Mouse (Mus musculus): ENCODE data around the gene Ankrd60. TPM values are rescaled to one million over a fixed set of nuclear protein-coding genes. Genes with fewer than 3 reads are reported as not detected.

Ankrd60 gene
- polyA plus RNA-seq, 1 experiment from 2014 or later: not detected

DNA sequence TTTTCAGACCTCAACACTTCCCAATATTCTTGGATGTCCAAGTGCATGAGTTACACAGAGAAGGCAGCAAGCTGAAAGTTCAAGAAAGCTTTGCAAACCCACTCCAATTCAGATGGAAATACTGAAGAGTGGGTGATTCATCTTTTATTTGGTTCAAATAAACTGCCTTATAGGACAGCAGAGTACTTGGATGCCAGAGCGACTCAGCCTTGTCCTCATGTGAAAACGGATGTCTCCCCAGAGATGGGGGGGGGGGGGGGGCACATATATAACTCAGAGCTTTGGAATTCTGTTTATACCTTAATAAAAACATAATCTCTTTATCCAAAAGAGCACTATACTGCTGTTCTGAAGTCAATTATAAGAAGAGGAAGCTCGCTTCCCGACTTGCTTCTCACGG lies 9.2 kb upstream of the Ankrd60 start:
- Histone ChIP-seq H3K9ac (ENCODE audit: low read depth, low read length) (no peak overlapping the region), H3K27ac (ENCODE audit: low read depth, low read length) (no peak overlapping the region), H3K4me2 (ENCODE audit: low read length) (no peak overlapping the region), H3K4me1 (ENCODE audit: control insufficient read depth, insufficient read depth, low read depth, low read length) (peaks cover 9% of the 10 kb centered on the region; the same call in 1 of the 2 replicates), H3K27me3 (replicated peaks; ENCODE audit: control insufficient read depth, insufficient read depth, low read length) (peaks cover 9% of the 10 kb centered on the region), H3K4me3 (ENCODE audit: low read length) (no peak overlapping the region), H3K9me3 (ENCODE audit: control insufficient read depth, low read length) (peaks cover 4% of the 10 kb centered on the region), H3K36me3 (ENCODE audit: control insufficient read depth, insufficient read depth, low read length) (no peaks in the 10 kb centered on the region)
- WGBS: 83% methylated on average over 5 of the region's 5 CpGs
- ATAC-seq: no peak

GRCm38 (mm10) chr2:173586118-173586968 lies 8.2 kb upstream of the Ankrd60 start:
- Histone ChIP-seq H3K4me3 (ENCODE audit: low read length) (peak overlapping the region; percentile 48), H3K9me3 (ENCODE audit: control insufficient read depth, low read length) (peaks cover 4% of the 10 kb centered on the region), H3K27me3 (replicated peaks; ENCODE audit: control insufficient read depth, insufficient read depth, low read length) (peaks cover 9% of the 10 kb centered on the region), H3K4me2 (ENCODE audit: low read length) (peak overlapping the region; percentile 63), H3K4me1 (ENCODE audit: control insufficient read depth, insufficient read depth, low read depth, low read length) (peaks cover 9% of the 10 kb centered on the region; the same call in 1 of the 2 replicates), H3K27ac (ENCODE audit: low read depth, low read length) (peak overlapping the region; percentile 16; the same call in 1 of the 2 replicates), H3K9ac (ENCODE audit: low read depth, low read length) (peak overlapping the region; percentile 58), H3K36me3 (ENCODE audit: control insufficient read depth, insufficient read depth, low read length) (no peaks in the 10 kb centered on the region)
- ATAC-seq: no peak
- 1% methylated on average over 68 of the region's 68 CpGs for WGBS

DNA sequence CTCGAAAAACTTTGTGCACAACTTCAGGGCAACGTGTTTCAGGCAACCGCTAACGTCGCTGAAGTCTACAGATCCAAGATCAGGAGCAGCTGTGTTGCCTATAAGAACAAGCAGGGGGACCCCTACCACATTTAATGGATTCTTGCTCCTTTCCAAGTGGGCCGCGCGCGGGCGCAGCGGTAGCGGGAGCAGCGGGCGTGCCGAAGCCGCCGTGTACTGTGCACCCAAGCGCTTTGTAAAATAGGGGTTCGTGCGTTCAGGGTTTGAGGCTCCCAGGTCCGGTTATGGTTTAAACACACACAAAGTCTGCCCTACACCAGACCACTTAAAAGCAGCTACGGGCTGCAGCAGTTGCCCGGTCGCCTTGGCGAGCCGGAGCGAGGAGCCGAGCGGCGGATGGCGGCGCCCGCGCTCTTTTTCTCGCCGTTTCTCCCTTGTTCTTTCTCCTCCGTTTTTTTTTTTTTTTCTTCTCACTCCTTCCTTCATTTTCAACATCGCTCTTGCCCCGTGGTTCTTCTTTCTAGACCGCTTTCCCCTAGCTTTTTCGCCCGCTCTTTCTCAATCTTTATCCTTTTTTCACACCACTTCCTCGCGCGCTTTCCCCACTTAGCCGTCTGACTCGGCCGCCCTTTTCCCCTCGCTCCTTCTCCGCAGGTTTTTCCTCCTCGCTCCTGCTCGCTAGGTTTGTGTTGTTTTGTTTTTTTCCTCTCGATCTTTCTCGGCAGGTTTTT lies 7.4 kb upstream of the Ankrd60 start:
- H3K9ac ChIP-seq (ENCODE audit: low read depth, low read length): peak overlapping the region; percentile 58
- H3K4me3 ChIP-seq (ENCODE audit: low read length): peak overlapping the region; percentile 48
- H3K36me3 ChIP-seq (ENCODE audit: control insufficient read depth, insufficient read depth, low read length): no peaks in the 10 kb centered on the region
- peak; percentile 94 for ATAC-seq
- WGBS: under 1% methylated on average over 54 of the region's 54 CpGs
- H3K27me3 ChIP-seq (replicated peaks; ENCODE audit: control insufficient read depth, insufficient read depth, low read length): peaks cover 9% of the 10 kb centered on the region
- peaks cover 4% of the 10 kb centered on the region for H3K9me3 ChIP-seq (ENCODE audit: control insufficient read depth, low read length)
- peaks cover 9% of the 10 kb centered on the region; the same call in 1 of the 2 replicates for H3K4me1 ChIP-seq (ENCODE audit: control insufficient read depth, insufficient read depth, low read depth, low read length)
- peak overlapping the region; percentile 63 for H3K4me2 ChIP-seq (ENCODE audit: low read length)
- peak overlapping the region; percentile 16; the same call in 1 of the 2 replicates for H3K27ac ChIP-seq (ENCODE audit: low read depth, low read length)

DNA sequence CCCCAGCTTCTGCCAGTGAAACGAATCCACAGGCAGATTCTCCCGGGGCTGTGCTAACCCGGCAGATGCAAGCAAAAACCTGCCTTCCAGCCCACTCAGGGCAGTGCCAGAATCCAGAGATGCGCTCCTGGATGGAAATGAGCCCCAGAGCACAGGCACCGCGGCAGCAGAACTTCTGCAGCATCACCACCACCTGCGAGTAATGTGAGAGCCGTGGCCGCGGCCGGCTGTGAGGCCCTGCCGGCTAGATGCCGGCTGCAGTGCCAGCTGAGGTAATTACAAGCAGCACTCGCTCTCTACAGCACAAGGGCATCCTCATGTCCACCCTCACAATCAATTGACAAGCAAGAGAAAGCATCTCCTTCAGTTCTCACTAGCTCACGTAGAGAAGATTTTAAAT lies 6.2 kb upstream of the Ankrd60 start:
- Histone ChIP-seq H3K27me3 (replicated peaks; ENCODE audit: control insufficient read depth, insufficient read depth, low read length) (peaks cover 9% of the 10 kb centered on the region), H3K27ac (ENCODE audit: low read depth, low read length) (no peak overlapping the region), H3K4me1 (ENCODE audit: control insufficient read depth, insufficient read depth, low read depth, low read length) (peaks cover 9% of the 10 kb centered on the region; the same call in 1 of the 2 replicates), H3K9me3 (ENCODE audit: control insufficient read depth, low read length) (peaks cover 4% of the 10 kb centered on the region), H3K36me3 (ENCODE audit: control insufficient read depth, insufficient read depth, low read length) (no peaks in the 10 kb centered on the region), H3K4me3 (ENCODE audit: low read length) (no peak overlapping the region), H3K9ac (ENCODE audit: low read depth, low read length) (no peak overlapping the region), H3K4me2 (ENCODE audit: low read length) (no peak overlapping the region)
- ATAC-seq: no peak
- 41% methylated on average over 15 of the region's 15 CpGs for WGBS

DNA sequence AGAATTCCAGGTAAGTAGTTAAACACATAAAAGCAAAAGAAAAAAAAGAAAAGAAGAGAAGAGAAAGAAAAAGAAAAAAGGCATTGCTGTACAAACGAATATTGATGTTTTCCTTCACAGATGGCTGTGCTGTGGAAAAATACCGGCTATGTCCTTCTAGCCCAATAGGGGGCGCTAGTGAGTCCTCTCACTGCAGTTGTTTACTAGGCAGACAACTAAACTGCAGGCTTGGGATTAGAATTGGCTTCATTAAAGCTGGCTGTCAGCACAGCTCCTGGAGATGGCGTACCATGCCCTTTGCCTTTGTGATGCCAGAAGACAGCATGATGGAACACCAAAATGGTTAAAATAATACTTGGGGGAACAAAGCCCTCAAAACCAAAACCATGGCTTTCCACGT lies 5.3 kb upstream of the Ankrd60 start:
- no peak overlapping the region for H3K27ac ChIP-seq (ENCODE audit: low read depth, low read length)
- H3K36me3 ChIP-seq (ENCODE audit: control insufficient read depth, insufficient read depth, low read length): no peaks in the 10 kb centered on the region
- no peak for ATAC-seq
- H3K4me1 ChIP-seq (ENCODE audit: control insufficient read depth, insufficient read depth, low read depth, low read length): peaks cover 9% of the 10 kb centered on the region; the same call in 1 of the 2 replicates
- no peak overlapping the region for H3K9ac ChIP-seq (ENCODE audit: low read depth, low read length)
- H3K9me3 ChIP-seq (ENCODE audit: control insufficient read depth, low read length): peaks cover 4% of the 10 kb centered on the region
- peaks cover 9% of the 10 kb centered on the region for H3K27me3 ChIP-seq (replicated peaks; ENCODE audit: control insufficient read depth, insufficient read depth, low read length)
- H3K4me2 ChIP-seq (ENCODE audit: low read length): no peak overlapping the region
- H3K4me3 ChIP-seq (ENCODE audit: low read length): no peak overlapping the region
- 34% methylated on average over 5 of the region's 5 CpGs for WGBS

- Histone ChIP-seq H3K4me3 (ENCODE audit: low read length) (no peak overlapping the region), H3K36me3 (ENCODE audit: control insufficient read depth, insufficient read depth, low read length) (no peaks in the 10 kb centered on the region), H3K27me3 (replicated peaks; ENCODE audit: control insufficient read depth, insufficient read depth, low read length) (peaks cover 9% of the 10 kb centered on the region), H3K4me1 (ENCODE audit: control insufficient read depth, insufficient read depth, low read depth, low read length) (peaks cover 14% of the 10 kb centered on the region; the same call in 1 of the 2 replicates), H3K4me2 (ENCODE audit: low read length) (no peak overlapping the region), H3K9ac (ENCODE audit: low read depth, low read length) (no peak overlapping the region), H3K9me3 (ENCODE audit: control insufficient read depth, low read length) (peaks cover 4% of the 10 kb centered on the region), H3K27ac (ENCODE audit: low read depth, low read length) (no peak overlapping the region)
- ATAC-seq: no peak
- WGBS: 96% methylated on average over 3 of the region's 3 CpGs
Observed at GRCm38 (mm10) chr2:173582903-173583302, 4.7 kb upstream of the Ankrd60 start.

DNA sequence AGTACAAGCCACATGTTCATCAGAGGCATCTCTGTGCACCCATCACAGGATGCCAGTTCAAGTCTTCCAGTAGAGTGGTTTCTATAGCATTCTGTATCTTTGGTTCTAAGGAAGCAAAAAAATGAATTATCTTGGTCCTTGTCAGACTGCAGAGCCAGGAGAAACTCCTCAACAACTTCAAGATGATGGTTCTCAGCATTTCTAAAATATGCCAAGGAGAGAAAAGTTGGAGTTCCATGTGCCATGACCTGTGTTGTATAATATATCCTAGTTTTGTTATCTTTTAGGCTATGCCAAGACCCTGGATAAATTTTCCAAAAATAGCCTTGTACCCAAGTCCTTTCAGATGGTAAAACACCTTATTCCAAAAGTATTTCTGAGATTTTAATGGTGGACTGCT lies 2.9 kb upstream of the Ankrd60 start:
- H3K9me3 ChIP-seq (ENCODE audit: control insufficient read depth, low read length): no peaks in the 10 kb centered on the region
- peaks cover 10% of the 10 kb centered on the region; the same call in 1 of the 2 replicates for H3K4me1 ChIP-seq (ENCODE audit: control insufficient read depth, insufficient read depth, low read depth, low read length)
- H3K4me3 ChIP-seq (ENCODE audit: low read length): no peak overlapping the region
- no peaks in the 10 kb centered on the region for H3K36me3 ChIP-seq (ENCODE audit: control insufficient read depth, insufficient read depth, low read length)
- no peak overlapping the region for H3K9ac ChIP-seq (ENCODE audit: low read depth, low read length)
- H3K27me3 ChIP-seq (replicated peaks; ENCODE audit: control insufficient read depth, insufficient read depth, low read length): peaks cover 9% of the 10 kb centered on the region
- no peak overlapping the region for H3K4me2 ChIP-seq (ENCODE audit: low read length)
- H3K27ac ChIP-seq (ENCODE audit: low read depth, low read length): no peak overlapping the region
- no peak for ATAC-seq

DNA sequence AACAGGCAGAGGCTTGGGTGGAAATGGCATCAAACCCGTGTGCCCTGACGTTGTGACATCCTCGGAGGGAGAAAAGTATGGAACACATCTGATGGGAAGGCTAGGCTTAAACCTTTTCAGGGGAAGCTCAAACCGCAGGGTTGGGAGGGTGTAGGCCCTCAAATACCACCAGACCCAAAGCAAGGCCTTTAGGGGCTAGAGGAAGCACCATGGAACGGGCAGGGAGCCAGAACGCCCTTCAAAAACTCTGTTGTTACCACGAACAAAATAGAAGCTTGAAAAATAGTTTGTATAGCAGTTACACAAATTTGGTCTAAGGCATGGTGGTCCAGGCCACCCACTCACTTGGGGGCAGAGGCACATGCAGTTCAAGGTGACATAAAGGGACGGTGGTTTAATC lies 430 bp upstream of the Ankrd60 start:
- peak overlapping the region; percentile 89 for H3K4me2 ChIP-seq (ENCODE audit: low read length)
- H3K36me3 ChIP-seq (ENCODE audit: control insufficient read depth, insufficient read depth, low read length): no peaks in the 10 kb centered on the region
- peak; percentile 28; the same call in 1 of the 2 replicates for ATAC-seq
- no peak overlapping the region for H3K27ac ChIP-seq (ENCODE audit: low read depth, low read length)
- H3K9ac ChIP-seq (ENCODE audit: low read depth, low read length): no peak overlapping the region
- no peaks in the 10 kb centered on the region for H3K9me3 ChIP-seq (ENCODE audit: control insufficient read depth, low read length)
- H3K27me3 ChIP-seq (replicated peaks; ENCODE audit: control insufficient read depth, insufficient read depth, low read length): peaks cover 2% of the 10 kb centered on the region
- H3K4me1 ChIP-seq (ENCODE audit: control insufficient read depth, insufficient read depth, low read depth, low read length): 0 out of 2 replicates have a peak, but pooled peaks cover 6% of the 10 kb centered on the region
- WGBS: 23% methylated on average over 8 of the region's 8 CpGs
- peak overlapping the region; percentile 49 for H3K4me3 ChIP-seq (ENCODE audit: low read length)

- Histone ChIP-seq H3K27ac (ENCODE audit: low read depth, low read length) (no peak overlapping the region), H3K9me3 (ENCODE audit: control insufficient read depth, low read length) (no peaks in the 10 kb centered on the region), H3K27me3 (replicated peaks; ENCODE audit: control insufficient read depth, insufficient read depth, low read length) (no peaks in the 10 kb centered on the region; the same call in 1 of the 2 replicates), H3K4me1 (ENCODE audit: control insufficient read depth, insufficient read depth, low read depth, low read length) (no peaks in the 10 kb centered on the region; the same call in 1 of the 2 replicates), H3K4me3 (ENCODE audit: low read length) (no peak overlapping the region), H3K4me2 (ENCODE audit: low read length) (no peak overlapping the region), H3K36me3 (ENCODE audit: control insufficient read depth, insufficient read depth, low read length) (no peaks in the 10 kb centered on the region), H3K9ac (ENCODE audit: low read depth, low read length) (no peak overlapping the region)
- WGBS: 58% methylated on average over 9 of the region's 9 CpGs
- ATAC-seq: no peak
Observed at GRCm38 (mm10) chr2:173564179-173564578, 14.0 kb downstream of the Ankrd60 start.

Measured in hindbrain, embryonic 16.5 days (tissue).